29 mouse cellular contexts compared by ENCODE assay signal in the genomic region with DNA sequence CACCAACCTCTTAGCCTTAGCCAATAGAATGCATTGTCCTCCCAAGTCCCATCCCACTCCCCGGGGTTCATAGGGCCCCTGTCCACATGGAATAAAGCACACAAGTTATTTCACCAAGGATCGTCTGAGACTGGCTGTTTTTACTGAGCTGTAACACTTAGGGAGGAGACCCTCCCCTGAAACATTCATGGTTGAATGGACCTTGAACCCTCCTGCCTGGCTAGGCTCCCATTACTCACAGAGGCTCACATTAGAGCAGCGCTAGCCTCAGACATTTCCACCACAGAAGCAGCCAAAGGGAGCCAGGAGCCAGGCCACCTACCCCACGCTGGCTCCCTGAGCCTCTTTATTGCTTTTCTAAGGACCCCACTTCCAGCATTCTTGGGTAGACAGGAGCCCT. TPM values are rescaled to one million over a fixed set of nuclear protein-coding genes. Genes with fewer than 3 reads are reported as not detected.
"Had no signal": no experiment of that assay in that cellular context is flagged by ENCODE, and none has a peak within 500 bp of the region (broad histone marks: within the 10 kb centered on the region; RNA-seq: fewer than 3 reads in every experiment).

No protein-coding gene starts in this region.

- DNase-seq: cerebellum, adult 18-20 months; cerebellum, adult 2 months; cerebellum, adult 8-10 months; cerebellum, adult 9-10 months; cerebellum, adult 9-11 months; cerebellum, postnatal 10 days; cerebellum, postnatal 14 days; cerebellum, postnatal 25 days; cerebellum, postnatal 36 days; embryo, embryonic 11 days; forebrain, postnatal 0 days; gastrocnemius, adult 2 months; gastrocnemius, postnatal 10 days; gastrocnemius, postnatal 14 days; gastrocnemius, postnatal 25 days; gastrocnemius, postnatal 36 days; heart, adult 11 months had no signal

- H3K4me3 ChIP-seq: embryonic facial prominence, embryonic 10.5 days; embryonic facial prominence, embryonic 12.5 days; embryonic facial prominence, embryonic 13.5 days; embryonic facial prominence, embryonic 15.5 days; erythroblast, embryonic 14.5 days; forebrain, embryonic 10.5 days; forebrain, embryonic 12.5 days; forebrain, embryonic 13.5 days; forebrain, embryonic 15.5 days; gastrocnemius, adult 2 months had no signal

- ATAC-seq: forebrain, embryonic 13.5 days; forebrain, embryonic 14.5 days; forebrain, embryonic 15.5 days; forebrain, embryonic 16.5 days; forebrain, postnatal 0 days had no signal

- H3K4me2 ChIP-seq: embryonic facial prominence, embryonic 12.5 days; embryonic facial prominence, embryonic 13.5 days; embryonic facial prominence, embryonic 15.5 days; forebrain, embryonic 12.5 days; forebrain, embryonic 13.5 days; forebrain, embryonic 15.5 days had no signal

- H3K36me3 ChIP-seq: embryonic facial prominence, embryonic 10.5 days; embryonic facial prominence, embryonic 12.5 days; embryonic facial prominence, embryonic 13.5 days; embryonic facial prominence, embryonic 15.5 days; forebrain, embryonic 10.5 days; forebrain, embryonic 12.5 days; forebrain, embryonic 15.5 days had no signal

- H3K27me3 ChIP-seq: embryonic facial prominence, embryonic 12.5 days; embryonic facial prominence, embryonic 13.5 days; embryonic facial prominence, embryonic 15.5 days; forebrain, embryonic 12.5 days; forebrain, embryonic 13.5 days; forebrain, embryonic 15.5 days had no signal

- H3K9ac ChIP-seq: embryonic facial prominence, embryonic 12.5 days; embryonic facial prominence, embryonic 13.5 days; embryonic facial prominence, embryonic 15.5 days; forebrain, embryonic 12.5 days; forebrain, embryonic 13.5 days; forebrain, embryonic 15.5 days; forebrain, postnatal 0 days had no signal

- H3K27ac ChIP-seq: embryonic facial prominence, embryonic 10.5 days; embryonic facial prominence, embryonic 12.5 days; embryonic facial prominence, embryonic 13.5 days; embryonic facial prominence, embryonic 15.5 days; forebrain, embryonic 10.5 days; forebrain, embryonic 12.5 days; forebrain, embryonic 13.5 days; forebrain, embryonic 15.5 days; gastrocnemius, adult 2 months had no signal

- H3K9me3 ChIP-seq: embryonic facial prominence, embryonic 10.5 days; embryonic facial prominence, embryonic 12.5 days; embryonic facial prominence, embryonic 13.5 days; embryonic facial prominence, embryonic 15.5 days; forebrain, embryonic 12.5 days; forebrain, embryonic 15.5 days had no signal

- H3K4me1 ChIP-seq: embryonic facial prominence, embryonic 12.5 days; forebrain, embryonic 10.5 days; forebrain, embryonic 12.5 days; forebrain, embryonic 13.5 days had no signal

RNA-seq across cellular contexts. Expression of a gene that starts 23.5 kb away (rescaled TPM):
- polyA plus RNA-seq: embryonic facial prominence, embryonic 10.5 days; embryonic facial prominence, embryonic 13.5 days; erythroblast, embryonic 14.5 days; forebrain, embryonic 10.5 days; forebrain, embryonic 11.5 days had no signal
